Mouse (Mus musculus) C2C12 (cell line): ENCODE measurements around the gene Acbd3. TPM values are rescaled to one million over a fixed set of nuclear protein-coding genes. Genes with fewer than 3 reads are reported as not detected.

ENCODE experiments used
- H3K27me3 ChIP-seq: one replicate; pipeline ENCODE4 v1.6.1; 2011; ENCODE audit not compliant: control insufficient read depth, insufficient read depth, insufficient read length
- H3K36me3 ChIP-seq: one replicate; pipeline ENCODE4 v1.6.1; 2011; ENCODE audit not compliant: control insufficient read depth, insufficient read depth
- H3K4me3 ChIP-seq: one replicate; pipeline ENCODE4 v1.5.1; 2011; ENCODE audit warnings: mild to moderate bottlenecking, control low read depth; ENCODE audit not compliant: poor library complexity, insufficient read depth, severe bottlenecking
- H3K79me2 ChIP-seq: one replicate; pipeline ENCODE4 v1.6.1; 2011; ENCODE audit not compliant: control insufficient read depth, insufficient read depth
- H3K79me3 ChIP-seq: one replicate; pipeline ENCODE4 v1.6.1; 2011; ENCODE audit warnings: low read depth, control low read depth
- H3ac ChIP-seq: one replicate; pipeline ENCODE3; 2011; ENCODE audit warnings: low read depth; ENCODE audit not compliant: control insufficient read depth, insufficient read length
- CEBPB ChIP-seq: IDR thresholded peaks from one replicate; pipeline ENCODE4 v1.6.1; 2011; ENCODE audit warnings: low read depth, mild to moderate bottlenecking, control low read depth, moderate library complexity
- CTCF ChIP-seq: IDR thresholded peaks from one replicate; pipeline ENCODE4 v1.5.1; 2011; ENCODE audit not compliant: control insufficient read depth, insufficient read depth, insufficient read length
- FOSL1 ChIP-seq: IDR thresholded peaks from one replicate; pipeline ENCODE4 v1.8.0; 2011; ENCODE audit warnings: mild to moderate bottlenecking, low read length; ENCODE audit not compliant: poor library complexity, insufficient read depth, severe bottlenecking
- MAX ChIP-seq: IDR thresholded peaks from one replicate; pipeline ENCODE4 v1.6.1; 2011; ENCODE audit warnings: mild to moderate bottlenecking, control low read depth
- MYOD1 ChIP-seq: IDR thresholded peaks from one replicate; pipeline ENCODE4 v1.6.1; 2011; ENCODE audit warnings: low read depth; ENCODE audit not compliant: control insufficient read depth, insufficient read length
- MYOG ChIP-seq: IDR thresholded peaks from one replicate; pipeline ENCODE4 v1.6.1; 2011; ENCODE audit not compliant: control insufficient read depth, insufficient read length; ENCODE audit errors: extremely low read depth
- USF1 ChIP-seq: IDR thresholded peaks from one replicate; pipeline ENCODE4 v1.6.1; 2011; ENCODE audit warnings: low read depth, mild to moderate bottlenecking, control low read depth, moderate library complexity
- polyA plus RNA-seq: library from polyadenylated mRNA; unstranded; fragments of >200 nt; fragmentation: generic; extraction: Trizol; gene quantifications from one replicate; pipeline ENCODE4 v1.2.1, GENCODE M21; 2012; ENCODE audit warnings: missing spikeins

Gene Acbd3
- polyA plus RNA-seq, 1 experiment, result 13.2 TPM

DNA sequence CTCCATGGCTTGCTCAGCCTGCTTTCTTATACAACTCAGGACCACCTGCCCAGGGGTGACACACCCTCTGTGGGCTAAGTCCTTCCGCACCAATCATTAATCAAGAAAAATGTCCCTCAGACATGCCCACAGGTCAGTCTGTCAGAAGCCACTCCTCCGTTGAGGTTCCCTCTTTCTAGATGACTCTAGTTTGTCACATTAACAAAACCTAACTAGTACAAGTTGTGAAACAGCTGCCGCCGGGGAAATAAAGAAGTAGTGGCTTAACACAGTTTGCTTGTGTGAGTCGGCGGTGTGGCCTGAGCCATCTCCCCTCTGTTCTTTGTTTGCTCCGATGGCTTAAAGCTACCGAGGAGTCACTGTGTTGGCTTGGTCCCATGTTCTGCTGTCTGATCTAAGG, 36.8 kb downstream of the Acbd3 start:
- Histone ChIP-seq H3K79me3 (no peaks in the 10 kb centered on the region), H3ac (no peak overlapping the region), H3K79me2 (no peaks in the 10 kb centered on the region), H3K36me3 (no peaks in the 10 kb centered on the region), H3K27me3 (no peaks in the 10 kb centered on the region), H3K4me3 (no peak overlapping the region)
- TF ChIP-seq MYOG, result no peak
- no peak for TF ChIP-seq FOSL1
- no peak for TF ChIP-seq CTCF
- TF ChIP-seq CEBPB, result no peak
- TF ChIP-seq MYOD1, result no peak
- no peak for TF ChIP-seq MAX

DNA sequence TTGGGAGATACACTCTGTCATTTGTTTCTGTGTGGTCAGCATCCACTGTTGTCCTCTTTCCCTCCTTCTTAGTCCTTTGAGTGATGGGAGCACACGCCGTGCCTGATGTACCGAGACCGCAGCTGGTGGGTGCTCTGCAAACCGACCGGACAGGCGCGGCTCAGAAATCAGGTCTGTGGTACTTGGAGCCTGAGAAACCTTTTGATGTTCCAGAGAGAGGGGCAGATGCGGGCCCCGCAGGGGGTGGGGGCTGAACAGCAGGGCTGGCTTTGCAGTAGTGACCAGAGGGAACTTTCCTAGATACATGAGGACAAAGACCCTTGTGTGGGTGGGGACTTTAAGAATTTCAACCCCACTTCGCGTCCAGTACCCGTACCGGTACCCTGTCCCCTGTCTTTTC, 37.5 kb downstream of the Acbd3 start:
- no peak overlapping the region for H3K4me3 ChIP-seq
- no peak for TF ChIP-seq FOSL1
- TF ChIP-seq MYOD1, result no peak
- no peak for TF ChIP-seq USF1
- no peak for TF ChIP-seq CEBPB
- no peak for TF ChIP-seq MAX
- no peak for TF ChIP-seq MYOG
- TF ChIP-seq CTCF, result no peak
- H3K79me2 ChIP-seq, result no peaks in the 10 kb centered on the region
- no peak overlapping the region for H3ac ChIP-seq
- no peaks in the 10 kb centered on the region for H3K36me3 ChIP-seq
- no peaks in the 10 kb centered on the region for H3K79me3 ChIP-seq
- H3K27me3 ChIP-seq, result no peaks in the 10 kb centered on the region

DNA sequence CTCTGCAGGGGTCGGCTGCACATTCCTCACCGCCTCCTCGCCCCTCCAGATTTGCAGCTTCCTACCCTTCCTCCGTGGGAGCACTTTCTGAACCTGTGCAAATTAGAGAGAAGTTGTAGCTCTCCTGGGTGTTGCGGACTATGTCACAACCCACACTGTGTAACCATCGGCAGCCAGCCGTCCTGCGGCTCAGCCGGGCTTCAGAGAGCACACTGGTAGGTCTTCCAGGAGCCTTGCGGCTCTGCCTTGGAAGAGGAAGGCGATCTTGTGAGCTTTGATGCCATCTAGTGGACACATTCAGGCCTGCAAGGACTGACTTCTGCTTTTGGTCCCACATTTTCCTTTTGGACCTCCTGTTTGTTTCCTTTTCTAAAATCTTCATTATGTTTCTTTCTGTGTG, 38.0 kb downstream of the Acbd3 start:
- no peak overlapping the region for H3ac ChIP-seq
- H3K27me3 ChIP-seq, result no peaks in the 10 kb centered on the region
- H3K79me2 ChIP-seq, result no peaks in the 10 kb centered on the region
- H3K36me3 ChIP-seq, result no peaks in the 10 kb centered on the region
- peak; percentile 69 for TF ChIP-seq CTCF
- TF ChIP-seq MYOD1, result no peak
- no peak overlapping the region for H3K4me3 ChIP-seq
- no peaks in the 10 kb centered on the region for H3K79me3 ChIP-seq

DNA sequence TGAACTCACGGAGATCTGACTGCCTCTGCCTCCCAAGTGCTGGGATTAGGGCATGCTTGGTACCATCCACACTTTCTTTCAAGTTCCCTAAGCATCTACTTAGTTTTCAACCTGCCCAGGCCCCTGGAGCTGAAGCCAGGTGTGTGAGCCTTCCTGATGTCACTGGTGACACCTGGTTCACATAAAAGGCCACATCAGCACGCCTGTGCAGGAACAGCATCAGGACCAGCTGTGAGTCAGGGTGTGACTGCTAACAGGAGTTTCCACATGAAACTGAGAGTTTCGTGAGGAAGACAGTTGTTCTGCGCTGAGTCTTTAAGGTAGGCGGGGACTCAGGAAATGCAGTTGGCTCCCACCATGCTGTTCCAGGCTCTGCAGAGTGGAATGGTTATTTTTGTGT, 39.5 kb downstream of the Acbd3 start:
- Histone ChIP-seq H3K79me2 (no peaks in the 10 kb centered on the region), H3K27me3 (no peaks in the 10 kb centered on the region), H3ac (no peak overlapping the region), H3K36me3 (no peaks in the 10 kb centered on the region), H3K4me3 (no peak overlapping the region), H3K79me3 (no peaks in the 10 kb centered on the region)
- TF ChIP-seq MAX, result no peak
- TF ChIP-seq CTCF, result no peak
- TF ChIP-seq FOSL1, result no peak
- TF ChIP-seq CEBPB, result no peak
- TF ChIP-seq MYOG, result no peak
- no peak for TF ChIP-seq MYOD1
- TF ChIP-seq USF1, result no peak

DNA sequence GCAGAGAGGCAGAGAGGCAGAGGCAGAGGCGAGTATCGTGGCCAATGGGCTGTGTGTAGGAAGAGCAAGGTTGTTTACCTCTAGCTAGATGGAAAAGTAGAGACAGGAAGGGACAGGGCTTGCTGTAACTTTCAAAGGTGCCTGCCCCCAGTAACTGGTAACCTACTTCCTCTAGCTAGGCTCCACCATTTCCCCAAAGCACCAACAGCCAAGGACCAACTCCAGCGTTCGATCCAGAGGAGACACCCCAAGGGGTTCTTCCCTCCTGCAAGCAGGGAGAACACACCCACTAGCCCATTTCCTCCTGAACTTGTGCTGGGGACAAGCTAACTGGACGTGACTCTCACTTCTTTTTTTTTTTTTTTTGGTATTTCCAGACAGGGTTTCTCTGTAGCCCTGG, 40.7 kb downstream of the Acbd3 start:
- no peaks in the 10 kb centered on the region for H3K27me3 ChIP-seq
- no peak overlapping the region for H3K4me3 ChIP-seq
- no peaks in the 10 kb centered on the region for H3K79me3 ChIP-seq
- H3K36me3 ChIP-seq, result no peaks in the 10 kb centered on the region
- H3K79me2 ChIP-seq, result no peaks in the 10 kb centered on the region
- H3ac ChIP-seq, result no peak overlapping the region
- TF ChIP-seq CTCF, result no peak
- no peak for TF ChIP-seq MYOG
- no peak for TF ChIP-seq FOSL1
- no peak for TF ChIP-seq CEBPB
- no peak for TF ChIP-seq MYOD1
- no peak for TF ChIP-seq USF1
- no peak for TF ChIP-seq MAX

DNA sequence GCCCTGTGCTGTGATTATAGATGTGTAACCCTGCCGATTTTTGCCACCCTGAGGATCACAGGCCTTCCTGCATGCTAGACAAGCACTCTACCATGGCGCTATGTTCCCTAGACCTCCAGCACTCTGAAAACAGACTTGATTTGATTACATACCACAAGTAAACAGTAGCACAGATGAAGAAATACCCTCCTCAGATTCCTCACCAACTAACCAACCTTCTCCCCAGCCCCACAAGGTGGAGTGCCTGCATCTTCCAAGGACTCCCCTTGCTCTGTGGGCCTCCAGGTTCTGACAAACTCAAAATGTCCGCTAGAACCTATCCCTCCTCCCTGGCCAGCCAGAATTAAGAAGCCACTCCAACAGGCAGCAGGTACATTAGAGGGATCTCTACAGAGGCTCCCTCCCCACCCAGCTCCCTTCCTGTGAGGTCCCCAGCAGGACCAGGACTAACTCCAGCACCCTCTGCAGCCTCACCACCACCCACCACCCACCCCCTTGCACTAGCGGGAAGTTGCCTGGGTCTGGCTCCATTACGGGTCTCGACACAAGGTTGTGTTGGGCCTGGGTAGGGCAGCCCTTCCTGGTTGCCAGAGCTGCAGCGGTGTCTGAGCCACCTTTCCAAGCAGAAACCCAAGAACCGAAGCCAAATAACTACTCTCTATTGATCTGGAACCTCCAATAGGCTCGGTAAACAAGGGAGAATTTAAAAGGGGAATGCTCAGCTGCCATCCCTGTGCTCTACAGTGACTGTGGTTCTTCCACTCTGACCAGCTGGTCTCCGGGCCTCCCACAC, 41.9 kb downstream of the Acbd3 start:
- Histone ChIP-seq H3K27me3 (no peaks in the 10 kb centered on the region), H3K36me3 (no peaks in the 10 kb centered on the region), H3K79me2 (no peaks in the 10 kb centered on the region), H3K4me3 (no peak overlapping the region), H3K79me3 (no peaks in the 10 kb centered on the region), H3ac (peak overlapping the region; percentile 22)
- TF ChIP-seq CEBPB (no peak), FOSL1 (no peak), USF1 (no peak), MYOD1 (no peak), CTCF (no peak), MYOG (no peak), MAX (no peak)
